Mouse (Mus musculus): ENCODE measurements around the gene Tas2r124. TPM values are rescaled to one million over a fixed set of nuclear protein-coding genes. Genes with fewer than 3 reads are reported as not detected.

Gene Tas2r124
- not detected in 2 replicates for polyA plus RNA-seq (2016; fragmentation: Nextera tagmentation; extraction: Ambion mirVana)

- Histone ChIP-seq H3K9ac (replicated peaks) (no peak within 1 kb of the TSS), H3K4me2 (replicated peaks) (no peak within 1 kb of the TSS), H3K4me3 (no peak within 1 kb of the TSS), H3K36me3 (no peaks in the 10 kb centered on the region), H3K9me3 (no peaks in the 10 kb centered on the region), H3K4me1 (no peaks in the 10 kb centered on the region), H3K27me3 (no peaks in the 10 kb centered on the region), H3K27ac (replicated peaks) (no peak within 1 kb of the TSS)
- no peak for ATAC-seq (ENCODE audit: low FRiP score, low read depth)
- 80% methylated on average over 1 of the region's 1 CpGs for WGBS
These were observed at the start of gene Tas2r124 for GRCm38 (mm10) chr6:132754430-132754829. TSS of gene Tas2r124 (plus strand) at chr6:132754730.

- no peak within 1 kb of the TSS for H3K4me2 ChIP-seq (replicated peaks)
- no peak within 1 kb of the TSS for H3K27ac ChIP-seq (replicated peaks)
- 89% methylated on average over 3 of the region's 3 CpGs for WGBS
- H3K36me3 ChIP-seq: no peaks in the 10 kb centered on the region
- no peak for ATAC-seq (ENCODE audit: low FRiP score, low read depth)
- H3K9ac ChIP-seq (replicated peaks): no peak within 1 kb of the TSS
- no peaks in the 10 kb centered on the region for H3K27me3 ChIP-seq
- H3K4me3 ChIP-seq: no peak within 1 kb of the TSS
- H3K4me1 ChIP-seq: no peaks in the 10 kb centered on the region
- peaks cover 5% of the 10 kb centered on the region; the same call in 1 of the 2 replicates for H3K9me3 ChIP-seq
These were observed 42.7 kb upstream of the Tas2r124 start, which contains the start of gene Tas2r122 for GRCm38 (mm10) chr6:132711828-132712227. TSS of gene Tas2r122 (minus strand) at chr6:132711928.

DNA sequence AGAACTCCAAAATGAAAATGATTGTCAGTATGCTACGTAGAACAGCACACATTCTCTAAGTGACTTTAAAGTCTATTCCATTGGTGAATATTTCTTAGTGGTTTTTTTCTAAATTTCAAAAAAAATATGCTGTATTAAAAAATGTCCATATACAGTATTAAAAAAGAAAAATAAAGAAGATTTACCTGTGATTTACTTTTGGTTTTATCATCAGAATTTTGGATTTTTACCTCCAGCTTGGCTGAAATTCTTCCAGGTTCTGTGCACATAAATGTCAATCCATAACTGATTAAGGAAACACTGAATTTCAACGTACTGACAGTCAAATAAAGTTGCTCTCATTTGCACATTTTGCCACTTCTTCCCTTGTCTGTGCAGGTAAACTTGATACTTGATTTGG lies 16.6 kb upstream of the Tas2r124 start, which contains the start of gene Tas2r115:
Gene Tas2r115, minus strand, starts transcription at position 101 of the 400 bp plus-strand sequence.
- H3K36me3 ChIP-seq: no peaks in the 10 kb centered on the region
- no peak within 1 kb of the TSS for H3K4me2 ChIP-seq (replicated peaks)
- no peaks in the 10 kb centered on the region for H3K27me3 ChIP-seq
- ATAC-seq (ENCODE audit: low FRiP score, low read depth): no peak
- H3K27ac ChIP-seq (replicated peaks): no peak within 1 kb of the TSS
- 76% methylated on average over 2 of the region's 2 CpGs for WGBS
- H3K9ac ChIP-seq (replicated peaks): no peak within 1 kb of the TSS
- H3K9me3 ChIP-seq: no peaks in the 10 kb centered on the region
- no peak within 1 kb of the TSS for H3K4me3 ChIP-seq
- H3K4me1 ChIP-seq: no peaks in the 10 kb centered on the region

GRCm38 (mm10) chr6:132750206-132750605 lies 4.3 kb upstream of the Tas2r124 start:
- Histone ChIP-seq H3K4me2 (replicated peaks) (no peak overlapping the region), H3K4me3 (no peak overlapping the region), H3K27me3 (no peaks in the 10 kb centered on the region), H3K27ac (replicated peaks) (no peak overlapping the region), H3K9me3 (no peaks in the 10 kb centered on the region), H3K9ac (replicated peaks) (no peak overlapping the region), H3K36me3 (no peaks in the 10 kb centered on the region), H3K4me1 (no peaks in the 10 kb centered on the region)
- 83% methylated on average over 2 of the region's 2 CpGs for WGBS
- no peak for ATAC-seq (ENCODE audit: low FRiP score, low read depth)

DNA sequence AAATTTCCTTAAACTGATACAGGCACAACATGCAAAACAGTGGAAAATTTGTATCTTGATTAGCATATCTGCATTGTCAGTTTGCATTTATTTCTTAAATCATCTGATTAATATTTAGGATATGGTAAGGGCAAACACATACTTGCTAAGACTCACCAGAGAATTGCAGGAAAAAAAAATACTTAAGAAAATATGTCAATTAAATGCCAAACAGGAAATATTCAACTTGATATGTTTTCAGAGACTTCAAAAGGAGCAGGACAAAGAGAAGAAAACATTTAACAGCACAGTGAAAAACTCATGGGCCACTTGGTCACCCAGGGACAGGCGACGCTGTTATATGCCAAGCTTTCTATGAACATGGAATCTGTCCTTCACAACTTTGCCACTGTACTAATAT lies 7.3 kb downstream of the Tas2r124 start, which contains the start of gene Tas2r102:
Gene Tas2r102, plus strand, starts transcription at position 301 of the 400 bp plus-strand sequence.
- Histone ChIP-seq H3K9me3 (no peaks in the 10 kb centered on the region), H3K27me3 (no peaks in the 10 kb centered on the region), H3K36me3 (no peaks in the 10 kb centered on the region), H3K4me1 (no peaks in the 10 kb centered on the region), H3K4me2 (replicated peaks) (no peak within 1 kb of the TSS), H3K9ac (replicated peaks) (no peak within 1 kb of the TSS), H3K27ac (replicated peaks) (no peak within 1 kb of the TSS), H3K4me3 (no peak within 1 kb of the TSS)
- ATAC-seq (ENCODE audit: low FRiP score, low read depth): no peak
- 95% methylated on average over 2 of the region's 2 CpGs for WGBS

DNA sequence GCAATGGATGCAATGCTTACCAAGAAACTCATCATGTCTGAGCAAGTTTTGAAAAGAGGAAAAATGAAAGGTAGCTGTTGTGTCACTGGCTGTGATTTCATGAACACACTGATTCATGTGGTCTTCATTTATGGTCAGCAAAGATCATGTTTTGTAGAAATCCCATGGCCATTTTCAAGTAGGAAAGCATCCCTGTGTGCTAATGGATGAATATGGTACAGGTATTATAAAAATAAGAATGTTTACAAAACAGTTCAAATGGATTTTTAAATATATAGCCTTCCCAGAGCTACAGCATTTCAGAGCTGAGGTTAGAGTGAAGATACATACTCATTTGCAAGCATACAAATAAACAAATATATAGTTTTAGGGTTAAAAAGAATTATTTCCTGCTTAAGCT lies 23.5 kb downstream of the Tas2r124 start, which contains the start of gene Tas2r136:
Gene Tas2r136, minus strand, starts transcription at position 101 of the 400 bp plus-strand sequence.
- Histone ChIP-seq H3K9me3 (no peaks in the 10 kb centered on the region), H3K4me1 (no peaks in the 10 kb centered on the region), H3K4me3 (no peak within 1 kb of the TSS), H3K36me3 (no peaks in the 10 kb centered on the region), H3K27ac (replicated peaks) (no peak within 1 kb of the TSS), H3K9ac (replicated peaks) (no peak within 1 kb of the TSS), H3K27me3 (no peaks in the 10 kb centered on the region), H3K4me2 (replicated peaks) (no peak within 1 kb of the TSS)
- no peak for ATAC-seq (ENCODE audit: low FRiP score, low read depth)

- H3K9ac ChIP-seq (replicated peaks): no peak overlapping the region
- H3K36me3 ChIP-seq: no peaks in the 10 kb centered on the region
- 58% methylated on average over 1 of the region's 1 CpGs for whole genome bisulfite sequencing
- H3K4me3 ChIP-seq: no peak overlapping the region
- no peak for ATAC-seq (ENCODE audit: low FRiP score, low read depth)
- no peak overlapping the region for H3K4me2 ChIP-seq (replicated peaks)
- H3K4me1 ChIP-seq: no peaks in the 10 kb centered on the region
- H3K27ac ChIP-seq (replicated peaks): no peak overlapping the region
- no peaks in the 10 kb centered on the region for H3K27me3 ChIP-seq
- 0 out of 2 replicates have a peak, but pooled peaks cover 19% of the 10 kb centered on the region for H3K9me3 ChIP-seq
These were observed 40.9 kb downstream of the Tas2r124 start for GRCm38 (mm10) chr6:132795393-132795792.

GRCm38 (mm10) chr6:132802518-132802917 lies 48.0 kb downstream of the Tas2r124 start, which contains the start of gene Tas2r117:
TSS of gene Tas2r117 (plus strand) at chr6:132802818.
- H3K4me1 ChIP-seq: no peaks in the 10 kb centered on the region
- no peaks in the 10 kb centered on the region for H3K27me3 ChIP-seq
- H3K9ac ChIP-seq (replicated peaks): no peak within 1 kb of the TSS
- no peaks in the 10 kb centered on the region for H3K9me3 ChIP-seq
- WGBS: 76% methylated on average over 1 of the region's 1 CpGs
- no peak within 1 kb of the TSS for H3K4me3 ChIP-seq
- ATAC-seq (ENCODE audit: low FRiP score, low read depth): no peak
- no peak within 1 kb of the TSS for H3K27ac ChIP-seq (replicated peaks)
- no peak within 1 kb of the TSS for H3K4me2 ChIP-seq (replicated peaks)
- H3K36me3 ChIP-seq: no peaks in the 10 kb centered on the region

Other genes with a start within 250 kb of the Tas2r124 start
- gene Prh1, start 184.9 kb upstream of the Tas2r124 start, polyA plus RNA-seq (2016; fragmentation: Nextera tagmentation; extraction: Ambion mirVana): not detected in 2 replicates
- gene Prp2, start 158.8 kb upstream of the Tas2r124 start, polyA plus RNA-seq (2016; fragmentation: Nextera tagmentation; extraction: Ambion mirVana): not detected in 2 replicates
- gene A630073D07Rik, start 103.2 kb upstream of the Tas2r124 start, polyA plus RNA-seq (2016; fragmentation: Nextera tagmentation; extraction: Ambion mirVana): not detected in 2 replicates
- not detected in 2 replicates for gene Tas2r120, start 97.8 kb upstream of the Tas2r124 start, polyA plus RNA-seq (2016; fragmentation: Nextera tagmentation; extraction: Ambion mirVana)
- gene Tas2r121, start 53.7 kb upstream of the Tas2r124 start, polyA plus RNA-seq (2016; fragmentation: Nextera tagmentation; extraction: Ambion mirVana): not detected in 2 replicates
- not detected in 2 replicates for gene Tas2r122, start 42.8 kb upstream of the Tas2r124 start, polyA plus RNA-seq (2016; fragmentation: Nextera tagmentation; extraction: Ambion mirVana)
- not detected in 2 replicates for gene Tas2r115, start 16.7 kb upstream of the Tas2r124 start, polyA plus RNA-seq (2016; fragmentation: Nextera tagmentation; extraction: Ambion mirVana)
- not detected in 2 replicates for gene Tas2r102, start 7.4 kb downstream of the Tas2r124 start, polyA plus RNA-seq (2016; fragmentation: Nextera tagmentation; extraction: Ambion mirVana)
- not detected in 2 replicates for gene Tas2r136, start 23.4 kb downstream of the Tas2r124 start, polyA plus RNA-seq (2016; fragmentation: Nextera tagmentation; extraction: Ambion mirVana)
- not detected in 2 replicates for gene Tas2r117, start 48.1 kb downstream of the Tas2r124 start, polyA plus RNA-seq (2016; fragmentation: Nextera tagmentation; extraction: Ambion mirVana)
- gene Tas2r123, start 92.4 kb downstream of the Tas2r124 start, polyA plus RNA-seq (2016; fragmentation: Nextera tagmentation; extraction: Ambion mirVana): not detected in 2 replicates
- not detected in 2 replicates for gene Tas2r116, start 100.7 kb downstream of the Tas2r124 start, polyA plus RNA-seq (2016; fragmentation: Nextera tagmentation; extraction: Ambion mirVana)
- not detected in 2 replicates for gene Tas2r110, start 113.3 kb downstream of the Tas2r124 start, polyA plus RNA-seq (2016; fragmentation: Nextera tagmentation; extraction: Ambion mirVana)
- not detected in 2 replicates for gene Tas2r113, start 138.3 kb downstream of the Tas2r124 start, polyA plus RNA-seq (2016; fragmentation: Nextera tagmentation; extraction: Ambion mirVana)
- not detected in 2 replicates for gene Tas2r125, start 154.9 kb downstream of the Tas2r124 start, polyA plus RNA-seq (2016; fragmentation: Nextera tagmentation; extraction: Ambion mirVana)
- gene Tas2r129, start 196.4 kb downstream of the Tas2r124 start, polyA plus RNA-seq (2016; fragmentation: Nextera tagmentation; extraction: Ambion mirVana): not detected in 2 replicates
- not detected in 2 replicates for gene Tas2r131, start 203.2 kb downstream of the Tas2r124 start, polyA plus RNA-seq (2016; fragmentation: Nextera tagmentation; extraction: Ambion mirVana)
- not detected in 2 replicates for gene Tas2r109, start 226.2 kb downstream of the Tas2r124 start, polyA plus RNA-seq (2016; fragmentation: Nextera tagmentation; extraction: Ambion mirVana)